Mouse (Mus musculus): Measurements from ENCODE around the gene Them7.

Gene Them7

GRCm38 (mm10) chr2:105235380-105236115, 11.4 kb downstream of the Them7 start:
- DNase-seq (ENCODE audit: low read depth, low spot score), result no peak

GRCm38 (mm10) chr2:105237424-105237823, 13.3 kb downstream of the Them7 start:
- DNase-seq (ENCODE audit: low read depth, low spot score), result no peak

- DNase-seq (ENCODE audit: low read depth, low spot score), result no peak
These were observed 13.7 kb downstream of the Them7 start for GRCm38 (mm10) chr2:105237841-105238240.

GRCm38 (mm10) chr2:105238775-105239174, 14.7 kb downstream of the Them7 start:
- DNase-seq (ENCODE audit: low read depth, low spot score), result no peak

- DNase-seq (ENCODE audit: low read depth, low spot score), result no peak
These were observed 16.5 kb downstream of the Them7 start for GRCm38 (mm10) chr2:105240631-105241030.

GRCm38 (mm10) chr2:105242940-105243339, 18.8 kb downstream of the Them7 start:
- DNase-seq (ENCODE audit: low read depth, low spot score), result no peak

GRCm38 (mm10) chr2:105244733-105245132, 20.6 kb downstream of the Them7 start:
- DNase-seq (ENCODE audit: low read depth, low spot score), result no peak

GRCm38 (mm10) chr2:105251978-105252377, 27.9 kb downstream of the Them7 start:
- DNase-seq (ENCODE audit: low read depth, low spot score), result no peak

- DNase-seq (ENCODE audit: low read depth, low spot score), result peak; percentile 3
These were observed 28.7 kb downstream of the Them7 start for GRCm38 (mm10) chr2:105252824-105253223.

- DNase-seq (ENCODE audit: low read depth, low spot score), result no peak
These were observed 31.3 kb downstream of the Them7 start for GRCm38 (mm10) chr2:105255457-105255856.

- no peak for DNase-seq (ENCODE audit: low read depth, low spot score)
These were observed 32.4 kb downstream of the Them7 start for GRCm38 (mm10) chr2:105256427-105257071.

GRCm38 (mm10) chr2:105257376-105257775, 33.3 kb downstream of the Them7 start:
- DNase-seq (ENCODE audit: low read depth, low spot score), result no peak

- DNase-seq (ENCODE audit: low read depth, low spot score), result no peak
These were observed 37.2 kb downstream of the Them7 start for GRCm38 (mm10) chr2:105261335-105261734.

- no peak for DNase-seq (ENCODE audit: low read depth, low spot score)
These were observed 39.1 kb downstream of the Them7 start for GRCm38 (mm10) chr2:105263219-105263618.

- DNase-seq (ENCODE audit: low read depth, low spot score), result no peak
These were observed 58.4 kb downstream of the Them7 start for GRCm38 (mm10) chr2:105282407-105283077.

- no peak for DNase-seq (ENCODE audit: low read depth, low spot score)
These were observed 59.7 kb downstream of the Them7 start for GRCm38 (mm10) chr2:105283811-105284210.

- no peak for DNase-seq (ENCODE audit: low read depth, low spot score)
These were observed 60.7 kb downstream of the Them7 start for GRCm38 (mm10) chr2:105284855-105285254.

- no peak for DNase-seq (ENCODE audit: low read depth, low spot score)
These were observed 71.7 kb downstream of the Them7 start for GRCm38 (mm10) chr2:105295823-105296222.

GRCm38 (mm10) chr2:105298888-105299287, 74.8 kb downstream of the Them7 start:
- DNase-seq (ENCODE audit: low read depth, low spot score), result no peak

- no peak for DNase-seq (ENCODE audit: low read depth, low spot score)
These were observed 77.0 kb downstream of the Them7 start for GRCm38 (mm10) chr2:105301082-105301481.

- DNase-seq (ENCODE audit: low read depth, low spot score), result no peak
These were observed 77.4 kb downstream of the Them7 start for GRCm38 (mm10) chr2:105301531-105301930.

- no peak for DNase-seq (ENCODE audit: low read depth, low spot score)
These were observed 79.9 kb downstream of the Them7 start for GRCm38 (mm10) chr2:105303962-105304514.
